Mouse (Mus musculus): ENCODE data around the gene Gm49366.
"Not testable (repeated sequence)": the region's sequence is repeated elsewhere in the genome, so short reads cannot be mapped to it uniquely, and the experiment has no call there.

The Gm49366 gene

DNA sequence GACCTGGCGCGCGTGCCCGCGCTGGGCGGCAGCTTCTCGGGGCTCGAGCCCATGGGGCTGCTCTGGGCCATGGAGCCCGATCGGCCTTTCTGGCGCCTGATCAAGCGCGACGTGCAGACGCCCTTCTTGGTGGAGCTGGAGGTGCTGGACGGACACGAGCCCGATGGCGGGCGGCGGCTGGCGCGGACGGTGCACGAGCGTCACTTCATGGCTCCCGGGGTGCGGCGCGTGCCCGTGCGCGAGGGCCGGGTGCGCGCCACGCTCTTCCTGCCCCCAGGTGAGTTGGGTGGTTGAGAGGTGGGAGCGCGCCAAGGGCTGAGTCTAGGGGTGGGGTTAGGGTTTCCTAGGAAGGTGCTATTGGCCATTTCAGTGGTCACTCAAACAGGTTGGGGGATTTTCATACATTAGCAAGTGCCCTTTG, at the start of gene Gm49366:
Gm49366 (plus strand) TSS at position 245 of the 421 bp plus-strand sequence.
- DNase-seq (ENCODE audit: low spot score): peak; percentile 19

DNA sequence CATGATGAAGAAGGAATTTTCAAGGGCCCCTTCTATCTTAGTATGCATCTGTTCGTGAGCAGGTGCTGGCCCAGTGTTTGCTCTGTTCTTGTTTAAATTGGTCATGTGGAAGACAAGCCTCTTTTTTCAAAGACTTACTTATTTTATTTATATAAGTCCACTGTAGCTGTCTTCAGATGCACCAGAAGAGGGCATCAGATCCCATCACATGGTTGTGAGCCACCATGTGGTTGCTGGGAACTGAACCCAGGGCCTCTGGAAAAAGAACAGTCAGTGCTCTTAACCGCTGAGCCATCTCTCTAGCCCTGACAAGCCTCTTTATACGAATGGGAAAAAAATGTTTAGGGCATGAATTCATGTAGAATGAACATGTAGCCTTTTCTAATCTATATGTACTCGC, 49.4 kb upstream of the Gm49366 start:
- no peak for DNase-seq (ENCODE audit: low spot score)

DNA sequence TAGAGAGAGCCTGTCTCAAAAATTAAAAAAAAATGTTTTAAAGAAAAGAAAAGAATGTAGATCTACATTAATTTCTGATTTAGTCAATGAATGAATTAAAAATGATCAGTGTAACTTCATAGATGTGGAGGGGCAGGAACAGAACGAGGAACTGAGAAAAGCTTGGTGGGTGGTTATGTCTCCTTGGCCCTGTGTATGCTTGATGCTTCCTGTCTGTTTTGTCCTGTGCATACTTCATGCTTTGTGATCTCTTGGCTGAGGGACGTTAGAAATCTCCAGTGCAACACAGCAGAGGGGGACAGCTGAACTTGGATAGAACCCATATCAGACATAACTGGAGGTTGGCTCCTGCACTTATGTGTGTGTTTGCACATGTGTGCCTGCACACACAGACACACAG, 41.5 kb upstream of the Gm49366 start:
- DNase-seq (ENCODE audit: low spot score): no peak

DNA sequence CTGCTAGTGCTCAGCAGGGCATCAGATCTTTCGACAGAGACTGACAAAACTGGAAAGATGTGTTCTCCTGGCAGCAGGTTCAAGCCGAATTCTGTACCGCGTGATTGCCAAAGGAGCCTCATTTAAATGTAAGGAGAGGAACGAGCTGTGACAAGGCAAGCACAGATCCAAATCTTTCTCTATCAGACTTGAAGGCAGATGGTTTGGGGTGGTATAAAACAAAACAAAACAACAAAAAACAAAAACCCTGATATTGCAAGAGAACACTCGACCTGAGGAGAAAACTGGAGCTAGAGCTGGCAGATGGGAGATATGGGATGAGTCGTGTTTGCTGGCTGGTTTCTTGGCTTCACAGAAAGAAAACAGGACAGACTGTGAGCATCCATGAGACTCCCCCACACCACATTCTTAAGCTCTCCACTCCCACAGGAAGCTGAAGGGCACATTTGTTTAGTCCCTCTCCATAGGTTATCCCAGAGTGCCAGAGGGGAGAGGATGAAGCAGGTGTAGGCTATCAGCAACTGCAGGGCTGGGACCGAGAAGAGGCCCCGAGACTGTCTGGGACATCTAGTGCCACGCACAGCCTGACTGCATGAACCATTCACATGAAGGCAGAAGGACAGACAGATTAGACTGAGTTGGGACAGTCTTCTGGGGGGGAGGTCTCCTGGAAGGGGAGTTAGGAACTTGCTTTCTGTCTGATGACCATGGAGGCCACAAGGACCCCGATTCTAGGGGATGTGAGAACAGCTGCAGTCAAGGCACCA, 40.2 kb upstream of the Gm49366 start:
- DNase-seq (ENCODE audit: low spot score): no peak

DNA sequence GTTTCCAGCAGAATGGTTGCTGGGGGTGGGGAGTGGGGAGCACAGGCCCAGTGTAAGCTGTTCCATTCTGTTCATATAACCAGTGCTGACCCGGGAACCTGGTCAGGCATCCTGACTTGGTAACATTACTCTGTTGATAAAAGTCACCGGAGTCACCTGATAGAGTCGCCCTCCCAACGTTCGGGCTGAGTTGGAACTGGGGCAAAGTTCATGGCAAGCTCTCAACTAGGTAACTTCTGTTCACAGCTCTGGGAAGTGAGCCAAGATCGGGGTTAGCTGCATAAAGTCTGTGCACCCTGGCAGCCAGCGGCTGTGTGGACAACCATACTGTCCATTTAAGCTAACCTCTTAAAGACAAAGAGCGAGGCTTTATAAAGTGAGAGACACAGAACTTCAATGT, 39.5 kb upstream of the Gm49366 start:
- DNase-seq (ENCODE audit: low spot score): not testable (repeated sequence)

DNA sequence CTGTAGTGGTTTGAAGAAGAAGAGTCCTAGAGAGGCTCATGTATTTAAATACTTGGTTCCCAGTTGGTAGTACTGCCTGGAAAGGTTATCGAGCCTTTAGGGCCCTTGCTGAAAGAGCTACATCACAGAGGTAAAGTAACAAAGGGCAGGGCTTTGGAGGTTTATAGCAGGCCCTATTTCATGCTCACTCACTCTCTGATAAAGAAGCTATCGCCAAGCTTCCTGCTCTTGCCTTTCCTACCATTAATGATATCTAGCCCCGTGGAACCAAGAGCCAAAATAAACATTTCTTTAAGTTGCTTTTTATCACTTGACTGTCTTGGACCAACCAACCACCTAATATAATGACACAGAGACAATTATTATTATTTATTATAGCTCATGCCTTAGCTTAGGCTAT, 38.3 kb upstream of the Gm49366 start:
- DNase-seq (ENCODE audit: low spot score): no peak

DNA sequence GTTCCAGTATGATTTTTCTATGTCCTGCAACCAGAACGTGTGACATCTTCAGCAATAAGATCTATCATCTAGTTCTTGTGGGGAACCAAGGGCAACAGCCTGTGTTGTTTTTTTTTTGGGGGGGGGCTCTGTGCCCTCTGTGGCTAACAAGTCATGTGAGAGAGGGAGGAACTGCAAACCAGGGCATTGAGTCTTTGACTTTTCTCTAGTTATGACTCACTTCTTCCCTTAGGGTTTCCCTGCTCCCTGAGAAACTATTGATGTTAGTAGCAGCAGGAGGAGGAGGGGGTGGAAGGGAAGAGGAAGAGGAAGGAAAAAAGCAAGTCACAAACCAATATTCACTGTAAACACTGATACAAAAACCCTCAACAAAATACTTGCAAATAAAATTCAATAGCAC, 34.9 kb upstream of the Gm49366 start:
- no peak for DNase-seq (ENCODE audit: low spot score)

DNA sequence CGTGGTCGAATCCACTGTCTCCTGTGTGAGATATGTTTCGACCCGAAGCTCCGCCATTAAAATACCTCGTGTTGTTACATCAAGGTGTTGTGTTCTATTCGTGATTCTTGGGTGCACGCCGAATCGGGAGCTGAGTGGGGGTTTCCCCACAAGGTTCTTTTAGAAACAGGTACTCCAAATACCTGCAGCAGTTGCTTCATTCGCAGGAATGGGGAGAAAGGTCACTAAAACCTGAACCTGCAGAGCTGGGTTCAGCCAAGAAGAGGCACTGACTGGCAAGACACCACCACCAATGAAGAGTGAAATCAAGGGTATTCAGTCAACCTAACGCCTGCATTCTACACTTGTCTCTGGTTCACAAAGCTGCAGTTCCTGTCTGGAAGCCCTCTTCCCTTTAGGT, 30.5 kb upstream of the Gm49366 start:
- no peak for DNase-seq (ENCODE audit: low spot score)

DNA sequence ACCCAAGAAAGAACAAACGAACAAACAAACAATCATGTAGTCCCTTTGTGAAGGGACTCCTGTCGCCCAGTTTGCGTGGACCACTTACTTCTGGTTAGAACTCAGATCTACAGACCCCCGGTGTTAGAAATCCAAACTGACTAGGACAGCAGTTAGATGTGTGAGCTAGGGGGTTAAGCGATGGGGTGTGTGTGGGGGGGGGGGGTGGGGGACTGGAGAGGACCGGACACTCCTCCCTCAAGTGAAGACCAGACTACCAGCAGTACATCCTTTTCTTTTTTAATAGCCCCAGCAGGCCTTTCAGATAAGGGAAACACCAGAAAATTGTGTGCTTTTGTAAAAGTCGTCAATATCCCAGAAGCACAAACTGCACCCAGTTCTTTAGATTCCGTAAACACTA, 30.0 kb upstream of the Gm49366 start:
- no peak for DNase-seq (ENCODE audit: low spot score)

DNA sequence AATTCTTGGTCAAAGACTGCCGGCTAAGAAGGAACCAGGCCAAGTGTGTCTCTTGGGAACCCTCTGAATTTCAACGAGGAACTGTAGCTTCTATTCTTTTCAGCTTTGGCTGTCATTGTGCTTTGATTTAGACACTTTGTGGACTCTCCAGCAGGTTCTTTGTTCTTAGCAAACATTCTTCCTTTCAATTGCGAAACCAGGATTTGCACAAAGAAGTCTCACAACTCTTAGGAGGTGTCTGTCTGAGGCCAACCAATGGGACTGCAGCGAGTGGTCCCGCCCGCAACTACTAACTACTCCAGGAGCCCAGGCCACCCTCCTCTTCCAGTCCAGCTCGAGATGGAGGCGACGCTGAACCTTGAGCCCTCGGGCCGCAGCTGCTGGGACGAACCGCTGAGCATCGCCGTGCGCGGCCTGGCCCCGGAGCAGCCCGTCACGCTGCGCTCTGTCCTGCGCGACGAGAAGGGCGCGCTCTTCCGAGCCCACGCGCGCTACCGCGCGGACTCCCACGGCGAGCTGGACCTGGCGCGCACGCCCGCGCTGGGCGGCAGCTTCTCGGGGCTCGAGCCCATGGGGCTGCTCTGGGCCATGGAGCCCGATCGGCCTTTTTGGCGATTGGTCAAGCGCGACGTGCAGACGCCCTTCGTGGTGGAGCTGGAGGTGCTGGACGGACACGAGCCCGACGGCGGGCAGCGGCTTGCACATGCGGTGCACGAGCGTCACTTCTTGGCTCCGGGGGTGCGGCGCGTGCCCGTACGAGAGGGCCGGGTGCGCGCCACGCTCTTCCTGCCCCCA, 29.4 kb upstream of the Gm49366 start, which contains the start of gene Acot1:
Acot1 (plus strand) TSS at position 320 of the 795 bp plus-strand sequence.
- peak; percentile 44 for DNase-seq (ENCODE audit: low spot score)

DNA sequence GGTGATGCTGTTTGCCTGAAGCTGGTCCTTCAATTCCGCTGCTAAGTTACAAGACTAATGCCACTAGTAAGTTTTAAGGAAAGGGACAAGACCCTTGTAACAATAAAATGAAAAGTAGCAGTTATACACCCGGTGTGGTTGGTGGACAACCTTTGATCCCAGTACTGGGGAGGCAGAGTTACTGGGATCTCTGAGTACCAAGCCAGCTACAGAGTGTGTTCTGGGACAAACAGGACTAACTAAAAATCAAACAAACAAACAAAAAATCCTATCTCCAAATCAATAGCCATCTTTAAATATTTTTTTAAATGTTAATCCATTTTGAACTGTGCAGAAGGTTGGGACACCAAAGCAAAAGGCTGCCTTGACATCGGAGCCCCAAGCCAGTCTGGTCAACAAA, 28.5 kb upstream of the Gm49366 start:
- DNase-seq (ENCODE audit: low spot score): no peak

DNA sequence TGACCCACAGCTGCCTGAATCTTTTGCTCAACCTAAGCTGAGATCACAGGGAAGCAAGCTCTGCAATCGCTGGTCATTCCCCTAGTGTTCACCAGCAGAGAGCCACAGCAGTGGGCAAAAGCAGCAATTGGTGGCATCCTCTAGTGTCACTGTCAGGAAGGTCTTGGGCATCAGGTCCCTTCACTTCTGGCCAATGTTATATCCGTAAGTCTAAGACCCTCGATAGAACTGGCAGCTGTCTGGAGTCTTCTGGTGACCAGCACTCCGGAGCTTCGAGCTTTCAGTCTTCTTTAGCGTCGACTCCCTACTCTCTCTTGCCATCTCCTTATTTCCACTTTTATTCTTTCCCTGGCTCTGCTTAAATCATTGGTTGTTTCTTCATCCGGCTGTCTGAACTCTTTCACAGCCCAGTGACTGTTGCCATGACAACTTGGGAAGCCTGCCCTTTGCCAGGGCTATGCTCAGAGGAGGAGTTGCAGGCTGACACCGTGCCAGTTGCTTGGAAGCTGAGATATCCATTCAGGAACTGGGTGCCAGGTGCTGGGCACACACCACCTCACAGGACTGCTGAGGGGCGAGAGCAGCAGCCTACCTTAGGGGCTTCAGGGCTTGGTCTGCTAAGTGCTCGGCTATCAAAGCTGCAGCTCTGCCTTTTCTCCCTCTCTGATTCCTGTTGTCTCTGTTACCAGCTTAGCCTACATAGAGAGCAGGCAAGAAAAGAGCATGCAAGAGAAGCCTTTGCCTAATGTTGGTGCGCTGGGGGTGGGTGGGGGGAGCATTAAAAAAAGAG, 27.3 kb upstream of the Gm49366 start:
- DNase-seq (ENCODE audit: low spot score): peak; percentile 58

DNA sequence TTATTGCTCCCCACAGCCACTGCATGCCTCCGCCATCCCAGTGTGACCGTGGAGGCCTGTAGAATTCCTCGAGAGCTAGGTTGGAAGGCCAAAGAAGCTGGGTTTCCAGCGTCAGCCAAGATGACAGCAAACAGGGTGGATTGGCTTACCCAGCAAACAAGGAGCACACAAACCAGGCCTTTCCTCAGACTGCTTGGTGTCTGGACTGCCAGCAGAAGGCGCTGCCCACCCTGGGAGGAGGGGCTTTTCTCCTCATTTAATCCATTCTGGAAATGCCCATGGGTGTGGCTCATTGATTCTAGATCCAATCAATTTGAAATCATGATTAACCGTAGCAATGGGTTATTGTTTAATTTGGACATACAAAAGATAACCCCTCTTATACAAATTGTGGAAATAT, 25.6 kb upstream of the Gm49366 start:
- no peak for DNase-seq (ENCODE audit: low spot score)

DNA sequence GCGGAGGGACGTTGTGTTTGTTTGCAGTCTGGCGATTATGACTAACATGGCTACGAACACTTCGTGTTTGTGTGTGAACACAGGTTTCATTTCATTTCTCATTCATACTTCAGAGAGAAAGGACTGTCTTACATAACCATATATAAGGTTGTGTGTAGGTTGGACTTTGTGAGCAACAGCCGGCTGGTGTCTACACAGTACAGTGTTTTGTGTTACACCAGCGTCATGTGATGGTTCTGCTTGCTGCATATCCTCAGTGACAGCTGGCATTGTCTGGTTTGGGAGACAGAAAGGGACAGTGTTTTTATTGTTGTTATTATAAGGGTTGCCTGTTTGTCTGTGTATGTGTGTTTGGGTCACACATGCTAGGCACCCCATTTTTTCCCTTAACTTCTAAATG, 25.0 kb upstream of the Gm49366 start:
- no peak for DNase-seq (ENCODE audit: low spot score)

DNA sequence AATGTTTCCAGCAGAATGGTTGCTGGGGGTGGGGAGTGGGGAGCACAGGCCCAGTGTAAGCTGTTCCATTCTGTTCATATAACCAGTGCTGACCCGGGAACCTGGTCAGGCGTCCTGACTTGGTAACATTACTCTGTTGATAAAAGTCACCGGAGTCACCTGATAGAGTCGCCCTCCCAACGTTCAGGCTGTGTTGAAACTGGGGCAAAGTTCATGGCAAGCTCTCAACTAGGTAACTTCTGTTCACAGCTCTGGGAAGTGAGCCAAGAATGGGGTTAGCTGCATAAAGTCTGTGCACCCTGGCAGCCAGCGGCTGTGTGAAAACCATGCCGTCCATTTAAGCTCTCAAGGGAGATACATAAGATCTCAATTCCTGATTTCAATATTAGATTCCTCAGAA, 18.2 kb upstream of the Gm49366 start:
- DNase-seq (ENCODE audit: low spot score): not testable (repeated sequence)

DNA sequence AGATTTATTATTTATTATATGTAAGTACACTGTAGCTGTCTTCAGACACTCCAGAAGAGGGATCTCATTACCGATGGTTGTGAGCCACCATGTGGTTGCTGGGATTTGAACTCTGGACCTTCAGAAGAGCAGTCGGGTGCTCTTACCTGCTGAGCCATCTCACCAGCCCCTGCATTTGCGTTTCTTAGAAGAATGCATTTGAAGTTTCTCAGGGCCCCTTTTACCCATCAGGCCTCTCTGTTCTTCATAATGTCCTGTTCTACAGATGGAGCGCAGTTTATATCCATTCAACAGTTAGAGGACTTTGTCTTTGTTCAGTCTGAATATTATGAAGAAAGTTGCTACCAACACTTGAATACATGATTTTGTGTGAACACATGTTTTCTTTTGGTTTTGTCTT, 16.5 kb upstream of the Gm49366 start:
- not testable (repeated sequence) for DNase-seq (ENCODE audit: low spot score)

DNA sequence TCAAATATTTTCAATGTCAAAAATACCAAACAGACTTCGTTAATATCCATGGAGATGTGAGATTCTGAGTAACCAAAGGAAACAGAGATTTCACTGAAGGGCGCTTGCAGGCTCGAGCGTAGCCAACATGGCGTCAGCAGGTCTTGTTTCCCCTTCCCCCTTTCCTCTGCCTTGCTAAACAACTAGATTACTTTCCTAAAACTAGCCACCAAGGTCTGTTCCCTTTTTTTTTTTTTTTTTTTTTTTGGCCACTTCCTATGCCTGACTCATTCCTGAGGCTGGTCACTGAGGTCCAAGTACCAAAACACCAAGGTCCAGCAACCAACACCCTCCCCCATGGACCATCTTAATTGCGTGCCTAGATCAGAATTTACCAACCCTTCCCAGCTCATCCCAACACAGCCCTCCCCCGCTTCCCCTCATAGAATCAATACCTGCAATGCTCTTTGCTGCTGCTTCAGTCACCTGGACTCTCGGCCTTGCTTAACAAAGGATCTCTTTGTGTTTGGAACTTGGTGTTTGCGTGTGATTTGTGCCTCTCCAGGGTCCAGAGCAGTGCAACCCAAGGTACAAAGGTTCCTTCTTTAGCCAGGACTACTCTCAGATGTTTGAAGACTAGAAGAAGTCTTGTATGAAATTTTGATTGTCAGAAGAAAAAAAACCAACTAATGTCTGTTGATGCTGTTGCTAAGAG, 15.5 kb upstream of the Gm49366 start:
- DNase-seq (ENCODE audit: low spot score): no peak

DNA sequence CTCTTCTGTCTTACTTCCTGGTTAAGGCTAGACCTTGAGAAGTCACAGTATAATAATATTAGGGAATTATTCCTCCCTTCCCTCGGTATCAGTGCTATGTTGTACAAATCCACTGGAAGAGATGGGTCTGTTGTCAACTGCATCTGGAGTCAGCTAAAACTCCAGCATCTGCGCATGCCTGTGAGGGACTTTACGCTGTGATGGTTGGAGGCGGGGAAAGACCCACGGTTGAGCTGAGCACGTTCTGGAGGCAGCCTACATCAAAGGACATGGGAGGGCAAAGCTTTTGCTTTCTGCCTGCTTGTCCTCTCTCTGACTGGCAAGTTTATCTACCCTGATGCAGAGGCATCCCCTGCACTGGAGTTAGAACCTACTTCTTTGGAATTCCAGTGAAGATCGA, 12.8 kb upstream of the Gm49366 start:
- DNase-seq (ENCODE audit: low spot score): no peak

DNA sequence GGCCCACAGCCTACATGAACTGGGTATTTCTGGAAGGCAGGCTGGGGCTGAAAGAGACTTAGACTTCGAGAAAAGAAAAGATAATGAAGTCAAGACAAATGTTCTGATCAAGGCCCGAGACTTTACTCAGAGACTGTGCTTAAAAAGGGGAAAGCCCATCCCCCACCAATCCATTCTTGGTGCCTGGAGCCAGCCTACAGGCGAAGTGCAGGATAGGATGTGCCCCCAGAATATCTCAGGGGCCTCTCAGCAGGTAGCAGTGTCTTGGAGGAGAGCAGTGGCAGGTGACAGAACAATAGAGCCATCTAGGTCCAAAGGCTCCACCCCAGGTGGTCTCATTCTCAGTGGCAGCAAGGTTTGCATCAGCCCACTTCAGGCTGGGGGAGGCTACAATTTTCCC, 10.4 kb upstream of the Gm49366 start:
- DNase-seq (ENCODE audit: low spot score): not testable (repeated sequence)

DNA sequence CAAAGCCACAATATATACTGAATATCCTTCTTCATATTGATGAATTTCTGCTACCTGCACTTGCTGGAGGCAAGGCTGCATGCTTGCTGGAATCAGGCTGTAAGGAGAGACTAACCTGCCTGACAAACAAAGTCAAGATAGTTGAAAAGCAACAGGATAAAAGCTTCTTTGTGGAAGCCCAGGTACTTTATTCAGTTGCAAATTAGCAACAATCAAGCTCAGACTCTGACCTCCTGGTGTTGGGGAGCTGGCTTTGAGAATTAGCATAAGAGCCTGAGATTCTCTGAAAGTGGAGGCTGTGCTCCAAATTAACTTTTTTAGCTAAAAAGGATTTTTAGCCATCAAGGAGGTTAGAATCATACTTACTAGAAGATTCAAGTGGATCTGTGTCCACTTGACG, 9.7 kb upstream of the Gm49366 start:
- DNase-seq (ENCODE audit: low spot score): not testable (repeated sequence)

DNA sequence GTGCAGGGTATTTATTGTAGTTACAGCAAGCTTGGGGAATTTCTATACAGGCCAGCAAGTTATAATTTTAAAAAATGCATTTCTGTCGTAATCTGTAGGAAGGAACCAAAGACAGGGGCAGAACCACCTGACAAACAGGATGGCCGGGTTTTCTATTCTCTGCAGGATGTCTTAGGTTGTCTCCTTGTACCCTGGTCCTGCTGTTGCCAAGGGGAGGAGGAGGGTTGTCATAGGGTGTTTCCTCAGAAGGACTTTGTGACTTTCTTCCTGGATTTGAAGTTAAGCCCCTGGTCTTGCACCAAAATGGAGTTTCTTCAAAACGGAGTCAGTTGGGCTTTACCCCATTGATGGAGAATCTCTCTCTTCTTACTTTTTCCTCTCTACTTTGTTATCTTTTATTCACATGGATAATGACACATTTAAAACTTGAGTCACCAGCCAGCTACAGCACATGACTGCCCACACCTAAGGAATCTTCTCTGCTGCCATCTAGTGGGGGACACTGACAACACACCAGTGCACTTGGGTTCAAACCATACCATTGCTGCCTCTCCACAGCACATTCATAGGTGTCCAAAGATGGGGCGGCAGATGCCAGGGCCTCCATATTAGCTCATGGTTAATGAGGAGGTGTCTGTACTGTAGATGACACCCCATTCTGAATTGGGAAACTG, 7.9 kb upstream of the Gm49366 start:
- peak; percentile 63 for DNase-seq (ENCODE audit: low spot score)

Data from left cerebral cortex, adult 11 months (tissue).